Comparison of ENCODE assay signal across 8 mouse cellular contexts in genomic region chr10:128493695-128494666, GRCm38 (mm10). TPM values are rescaled to one million over a fixed set of nuclear protein-coding genes. Genes with fewer than 3 reads are reported as not detected.
DNase-seq lines count a peak whose midpoint lies in the region; ATAC-seq lines count a peak whose summit lies in the region.

Gene Myl6, minus strand, starts transcription at chr10:128494145.

- peaks cover 35% of the 10 kb centered on the region for H3K36me3 ChIP-seq in heart, embryonic 13.5 days
- H3K36me3 ChIP-seq in liver, embryonic 12.5 days = peaks cover 35% of the 10 kb centered on the region
- peaks cover 26% of the 10 kb centered on the region for H3K36me3 ChIP-seq in stomach, embryonic 15.5 days

- peak within 1 kb of the TSS; percentile 91 for H3K4me2 ChIP-seq in heart, embryonic 13.5 days
- peak within 1 kb of the TSS; percentile 92 for H3K4me2 ChIP-seq in liver, embryonic 12.5 days
- H3K4me2 ChIP-seq in stomach, embryonic 15.5 days = peak within 1 kb of the TSS; percentile 84

- H3K4me1 ChIP-seq in brown adipose tissue, adult 24 weeks (ENCODE audit: control insufficient read depth, insufficient read depth, insufficient read length, low read length) = peaks cover 6% of the 10 kb centered on the region
- H3K4me1 ChIP-seq in heart, embryonic 13.5 days = peaks cover 74% of the 10 kb centered on the region
- H3K4me1 ChIP-seq in liver, embryonic 12.5 days = peaks cover 65% of the 10 kb centered on the region
- peaks cover 47% of the 10 kb centered on the region for H3K4me1 ChIP-seq in stomach, embryonic 15.5 days

- under 1% methylated on average over 45 of the region's 45 CpGs for WGBS in heart, embryonic 13.5 days
- under 1% methylated on average over 45 of the region's 45 CpGs for WGBS in liver, embryonic 12.5 days (ENCODE audit: insufficient replicate concordance)
- 0% methylated on average over 45 of the region's 45 CpGs for WGBS in stomach, embryonic 15.5 days

- peak within 1 kb of the TSS; percentile 99 for H3K27ac ChIP-seq in brown adipose tissue, adult 24 weeks (replicated peaks; ENCODE audit: low read depth, low read length)
- peak within 1 kb of the TSS; percentile 99 for H3K27ac ChIP-seq in heart, embryonic 13.5 days (replicated peaks)
- peak within 1 kb of the TSS; percentile 90 for H3K27ac ChIP-seq in liver, embryonic 12.5 days
- H3K27ac ChIP-seq in stomach, embryonic 15.5 days = peak within 1 kb of the TSS; percentile 99

- ATAC-seq in heart, embryonic 13.5 days (ENCODE audit: extremely low read depth, insufficient number of reproducible peaks, low FRiP score, low TSS enrichment) = peak; percentile 86
- ATAC-seq in liver, embryonic 12.5 days = peak; percentile 88
- ATAC-seq in stomach, embryonic 15.5 days (ENCODE audit: insufficient read depth, low FRiP score, low read depth) = peak; percentile 90

- no peaks in the 10 kb centered on the region for H3K27me3 ChIP-seq in heart, embryonic 13.5 days (replicated peaks)
- no peaks in the 10 kb centered on the region for H3K27me3 ChIP-seq in liver, embryonic 12.5 days (replicated peaks)
- H3K27me3 ChIP-seq in stomach, embryonic 15.5 days (replicated peaks) = no peaks in the 10 kb centered on the region

- DNase-seq in CD4-positive, CD25-positive, alpha-beta regulatory T cell, adult 2 months (ENCODE audit: low read depth, low spot score) = peak; percentile 99
- peak; percentile 76 for DNase-seq in fat pad, adult 2 months (ENCODE audit: extremely low read depth, low read depth, low spot score)
- DNase-seq in kidney, postnatal 10 days = peak; percentile 100
- DNase-seq in natural killer cell, adult 2 months (ENCODE audit: low spot score in 2 of 2) = peak; percentile 97

- H3K4me3 ChIP-seq in brown adipose tissue, adult 24 weeks (ENCODE audit: insufficient read depth, low read depth, low read length) = peak within 1 kb of the TSS; percentile 88
- H3K4me3 ChIP-seq in heart, embryonic 13.5 days = peak within 1 kb of the TSS; percentile 69
- H3K4me3 ChIP-seq in liver, embryonic 12.5 days = peak within 1 kb of the TSS; percentile 86
- peak within 1 kb of the TSS; percentile 89 for H3K4me3 ChIP-seq in stomach, embryonic 15.5 days (replicated peaks)

- H3K9me3 ChIP-seq in heart, embryonic 13.5 days = no peaks in the 10 kb centered on the region
- no peaks in the 10 kb centered on the region for H3K9me3 ChIP-seq in liver, embryonic 12.5 days (replicated peaks)
- no peaks in the 10 kb centered on the region for H3K9me3 ChIP-seq in stomach, embryonic 15.5 days

- peak within 1 kb of the TSS; percentile 92 for H3K9ac ChIP-seq in heart, embryonic 13.5 days
- peak within 1 kb of the TSS; percentile 88 for H3K9ac ChIP-seq in liver, embryonic 12.5 days
- H3K9ac ChIP-seq in stomach, embryonic 15.5 days = peak within 1 kb of the TSS; percentile 87

RNA-seq across cellular contexts. Expression of gene Myl6, which starts in this region (rescaled TPM):
- 1,414 and 1,508 TPM in 2 replicates for polyA plus RNA-seq in brown adipose tissue, adult 24 weeks (2012; ENCODE audit: insufficient read depth, insufficient read length, missing spikeins)
- 1,202 and 1,344 TPM in 2 replicates for polyA plus RNA-seq in heart, embryonic 13.5 days (2015; fragmentation: Nextera tagmentation; extraction: Ambion mirVana)
- polyA plus RNA-seq in liver, embryonic 12.5 days (2016; fragmentation: Nextera tagmentation; extraction: Ambion mirVana) = 533 and 540 TPM in 2 replicates
- 1,838 and 1,873 TPM in 2 replicates for polyA plus RNA-seq in stomach, embryonic 15.5 days (2015; fragmentation: Nextera tagmentation; extraction: Ambion mirVana)

Comparison
In these comparisons a context has a peak if more than half of its experiments do, and no peak if none do; other contexts are left out.
1. Peak in every context shown above with its lines: DNase-seq, ATAC-seq, H3K4me3 ChIP-seq and H3K27ac ChIP-seq.